Mouse (Mus musculus) embryonic facial prominence, embryonic 13.5 days (tissue): ENCODE data around the gene 6330409D20Rik. TPM values are rescaled to one million over a fixed set of nuclear protein-coding genes. Genes with fewer than 3 reads are reported as not detected.

Experiments
- microRNA counts: library from miRNA; unstranded; fragments of <30 nt; microRNA quantifications from one replicate; lab custom pipeline; 2016
- microRNA-seq: library from miRNA; unstranded; fragments of <30 nt; microRNA quantifications from one replicate; pipeline ENCODE4, GENCODE M21; 2016
- polyA plus RNA-seq: library from polyadenylated mRNA; unstranded; fragments of >200 nt; fragmentation: Nextera tagmentation; extraction: Ambion mirVana; gene quantifications from 2 replicates; pipeline ENCODE4 v1.2.1, GENCODE M21; 2015

6330409D20Rik gene
- polyA plus RNA-seq, 1 experiment from 2014 or later = 0.34 TPM

MicroRNAs encoded within 50 kb of the gene (microRNA counts, 519-probe panel; counts per million panel counts)
- 236 counts per million, percentile 44 among the panel's probes with 10 or more counts for microRNA mmu-miR-2861 (lab: Ali Mortazavi, UCI)

Small RNA genes lying within 50 kb of the gene (microRNA-seq; reads per million reads assigned to microRNA genes)
- gene Mir2861 = not detected
- gene Mir3960 = not detected
- not detected for gene Mir8093

Other genes with a start within 250 kb of the 6330409D20Rik start
- gene Fam102a, start 205.7 kb downstream of the 6330409D20Rik start, polyA plus RNA-seq = 12.3 and 15.5 TPM in 2 replicates
- 112 and 116 TPM in 2 replicates for gene Dpm2, start 170.2 kb downstream of the 6330409D20Rik start, polyA plus RNA-seq
- 0.92 and 1.1 TPM in 2 replicates for gene Pip5kl1, start 166.2 kb downstream of the 6330409D20Rik start, polyA plus RNA-seq
- 0.18 TPM in 1 of 2 replicates, not detected in the other for gene 9430097D07Rik, start 165.3 kb downstream of the 6330409D20Rik start, polyA plus RNA-seq
- 33.1 and 34.7 TPM in 2 replicates for gene St6galnac4, start 153.9 kb downstream of the 6330409D20Rik start, polyA plus RNA-seq
- 29.9 and 35.1 TPM in 2 replicates for gene St6galnac6, start 141.3 kb downstream of the 6330409D20Rik start, polyA plus RNA-seq
- gene Ak1, start 119.3 kb downstream of the 6330409D20Rik start, polyA plus RNA-seq = 20.7 and 27.3 TPM in 2 replicates
- gene Eng, start 94.4 kb downstream of the 6330409D20Rik start, polyA plus RNA-seq = 49.1 and 50.2 TPM in 2 replicates
- gene Fpgs, start 36.9 kb downstream of the 6330409D20Rik start, polyA plus RNA-seq = 29.7 and 34.1 TPM in 2 replicates
- 102 and 114 TPM in 2 replicates for gene Cdk9, start 27.9 kb downstream of the 6330409D20Rik start, polyA plus RNA-seq
- gene Sh2d3c, start 20.0 kb downstream of the 6330409D20Rik start, polyA plus RNA-seq = 19.4 and 21.8 TPM in 2 replicates
- 65.1 and 72.3 TPM in 2 replicates for gene Tor2a, start 16.2 kb upstream of the 6330409D20Rik start, polyA plus RNA-seq
- gene Ttc16, start 34.6 kb upstream of the 6330409D20Rik start, polyA plus RNA-seq = 0.21 and 0.29 TPM in 2 replicates
- gene Ptrh1, start 34.8 kb upstream of the 6330409D20Rik start, polyA plus RNA-seq = 4.6 and 5.8 TPM in 2 replicates
- 0.87 and 1.5 TPM in 2 replicates for gene Cfap157, start 43.4 kb upstream of the 6330409D20Rik start, polyA plus RNA-seq
- gene Stxbp1, start 106.2 kb upstream of the 6330409D20Rik start, polyA plus RNA-seq = 18.1 and 22.8 TPM in 2 replicates
- 57.2 and 59.2 TPM in 2 replicates for gene Fam129b, start 135.1 kb upstream of the 6330409D20Rik start, polyA plus RNA-seq
- gene Rpl12, start 220.5 kb upstream of the 6330409D20Rik start, polyA plus RNA-seq = 185 and 205 TPM in 2 replicates
- 13.4 and 13.6 TPM in 2 replicates for gene Lrsam1, start 220.6 kb upstream of the 6330409D20Rik start, polyA plus RNA-seq
- gene Slc2a8, start 241.1 kb upstream of the 6330409D20Rik start, polyA plus RNA-seq = 24.6 and 25.8 TPM in 2 replicates